Mouse (Mus musculus): ENCODE measurements around the gene Rpa1. TPM values are rescaled to one million over a fixed set of nuclear protein-coding genes. Genes with fewer than 3 reads are reported as not detected.
A peak's percentile ranks its signal among the peaks of the same experiment; 100 is the strongest.

Gene Rpa1
- polyA plus RNA-seq, 1 experiment from 2014 or later: 74.2 TPM

DNA sequence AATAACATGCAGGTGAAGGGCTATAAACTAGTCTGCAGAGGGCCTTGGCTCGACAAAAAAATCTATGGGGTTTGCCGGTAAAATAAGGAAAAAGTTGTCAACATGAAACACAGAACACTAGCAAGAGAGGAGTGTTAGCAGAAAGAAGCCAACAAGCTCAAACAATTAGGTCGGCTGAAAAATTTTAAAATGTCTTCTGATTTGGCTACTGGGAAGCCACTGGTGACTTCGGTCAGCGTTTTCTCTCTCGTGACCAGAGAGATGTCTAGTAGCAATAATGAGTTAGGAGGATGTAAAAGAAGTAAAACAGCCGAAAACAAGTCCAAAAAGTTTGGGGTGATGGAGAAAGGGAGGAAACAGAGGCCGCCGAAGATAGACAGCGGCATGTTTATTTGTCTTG lies 528 bp downstream of the Rpa1 start:
- Histone ChIP-seq H3K36me3 (ENCODE audit: control insufficient read depth, insufficient read depth, low read length) (no peaks in the 10 kb centered on the region), H3K9me3 (replicated peaks; ENCODE audit: control insufficient read depth, low read length) (no peaks in the 10 kb centered on the region), H3K4me3 (ENCODE audit: low read depth, low read length) (peak overlapping the region; percentile 63), H3K27me3 (replicated peaks; ENCODE audit: control insufficient read depth, insufficient read depth, low read length) (no peaks in the 10 kb centered on the region), H3K4me1 (ENCODE audit: control insufficient read depth, insufficient read depth, low read length) (peaks cover 7% of the 10 kb centered on the region), H3K27ac (ENCODE audit: low read depth, low read length) (no peak overlapping the region), H3K9ac (ENCODE audit: low read length) (peak overlapping the region; percentile 80), H3K4me2 (ENCODE audit: low read length) (peak overlapping the region; percentile 88)
- WGBS: under 1% methylated on average over 10 of the region's 10 CpGs
- ATAC-seq (no peak), DNase-seq (ENCODE audit: low spot score) (no peak)

DNA sequence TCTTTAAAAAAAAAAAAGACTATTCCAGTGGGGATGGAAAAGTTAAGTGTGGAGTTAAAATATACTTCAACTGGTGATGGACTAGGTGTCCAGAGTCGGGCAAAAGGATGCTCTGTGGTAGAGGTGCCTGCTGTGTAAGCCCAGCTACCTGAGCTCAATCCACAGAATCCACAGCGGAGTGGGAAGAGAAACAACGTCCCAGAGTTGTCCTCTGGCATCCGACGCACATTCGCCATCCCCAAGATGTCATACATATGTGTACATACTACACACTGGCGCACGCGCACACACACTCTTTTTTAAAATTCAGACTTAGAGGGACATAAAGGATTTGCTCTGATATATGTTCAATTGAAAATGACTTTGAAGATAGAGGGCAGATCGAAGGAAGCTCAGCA lies 937 bp downstream of the Rpa1 start:
- peak overlapping the region; percentile 63 for H3K4me3 ChIP-seq (ENCODE audit: low read depth, low read length)
- no peaks in the 10 kb centered on the region for H3K9me3 ChIP-seq (replicated peaks; ENCODE audit: control insufficient read depth, low read length)
- WGBS: 43% methylated on average over 10 of the region's 10 CpGs
- H3K27ac ChIP-seq (ENCODE audit: low read depth, low read length): no peak overlapping the region
- H3K4me2 ChIP-seq (ENCODE audit: low read length): peak overlapping the region; percentile 88
- H3K4me1 ChIP-seq (ENCODE audit: control insufficient read depth, insufficient read depth, low read length): peaks cover 7% of the 10 kb centered on the region
- peak overlapping the region; percentile 80 for H3K9ac ChIP-seq (ENCODE audit: low read length)
- ATAC-seq: no peak
- H3K27me3 ChIP-seq (replicated peaks; ENCODE audit: control insufficient read depth, insufficient read depth, low read length): no peaks in the 10 kb centered on the region
- DNase-seq (ENCODE audit: low spot score): no peak
- no peaks in the 10 kb centered on the region for H3K36me3 ChIP-seq (ENCODE audit: control insufficient read depth, insufficient read depth, low read length)

DNA sequence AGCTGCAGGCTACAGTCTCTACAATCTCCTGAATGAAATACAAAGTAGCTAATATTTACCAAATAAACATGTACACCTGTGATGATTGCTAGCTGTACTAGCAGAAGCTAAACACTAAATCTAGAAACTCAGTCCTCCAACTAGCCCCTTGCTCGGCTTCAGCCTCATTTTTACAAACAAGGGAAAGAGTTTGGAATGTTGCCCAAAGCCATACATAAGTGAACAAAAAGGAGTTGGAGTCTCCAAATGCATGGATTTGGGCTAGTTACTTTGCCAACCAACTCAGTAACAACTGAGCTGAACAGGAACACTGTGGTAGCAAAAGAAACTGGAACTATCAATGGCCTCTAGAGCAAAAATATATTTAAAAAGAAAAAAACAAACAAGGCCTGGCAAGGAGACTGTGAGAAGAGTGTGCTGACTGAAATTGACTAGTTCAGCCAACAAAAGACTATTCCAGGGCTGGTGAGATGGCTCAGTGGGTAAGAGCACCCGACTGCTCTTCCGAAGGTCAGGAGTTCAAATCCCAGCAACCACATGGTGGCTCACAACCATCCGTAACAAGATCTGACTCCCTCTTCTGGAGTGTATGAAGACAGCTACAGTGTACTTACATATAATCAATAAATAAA lies 1.5 kb downstream of the Rpa1 start:
- 0 out of 2 replicates have a peak overlapping the region, but pooled peaks have one; percentile 7 for H3K4me3 ChIP-seq (ENCODE audit: low read depth, low read length)
- H3K4me2 ChIP-seq (ENCODE audit: low read length): peak overlapping the region; percentile 88
- DNase-seq (ENCODE audit: low spot score) (peak; percentile 54), ATAC-seq (no peak)
- no peaks in the 10 kb centered on the region for H3K27me3 ChIP-seq (replicated peaks; ENCODE audit: control insufficient read depth, insufficient read depth, low read length)
- H3K9ac ChIP-seq (ENCODE audit: low read length): no peak overlapping the region
- no peaks in the 10 kb centered on the region for H3K9me3 ChIP-seq (replicated peaks; ENCODE audit: control insufficient read depth, low read length)
- H3K4me1 ChIP-seq (ENCODE audit: control insufficient read depth, insufficient read depth, low read length): peaks cover 7% of the 10 kb centered on the region
- 41% methylated on average over 3 of the region's 4 CpGs for WGBS
- H3K36me3 ChIP-seq (ENCODE audit: control insufficient read depth, insufficient read depth, low read length): no peaks in the 10 kb centered on the region
- H3K27ac ChIP-seq (ENCODE audit: low read depth, low read length): peak overlapping the region; percentile 1; the same call in 1 of the 2 replicates

DNA sequence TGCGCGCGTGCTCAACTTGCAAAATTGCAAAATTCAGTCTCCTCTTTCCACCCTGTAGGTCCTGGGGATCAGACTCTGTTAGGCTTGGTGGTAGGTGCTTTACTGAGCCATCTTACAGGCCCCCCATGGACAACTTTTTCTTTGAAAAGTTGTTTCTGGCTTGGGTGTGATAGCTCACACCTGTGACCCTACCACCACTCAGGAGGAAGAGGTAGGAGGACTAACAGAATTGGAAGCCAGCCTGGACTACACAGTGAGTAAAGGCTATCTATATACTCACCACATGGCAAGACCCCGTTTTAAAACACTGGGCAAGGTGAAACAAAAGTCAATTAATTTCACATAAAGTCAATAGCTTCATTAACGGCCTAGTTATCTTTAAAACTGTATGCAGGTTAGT lies 3.4 kb downstream of the Rpa1 start:
- WGBS: 96% methylated on average over 5 of the region's 5 CpGs

DNA sequence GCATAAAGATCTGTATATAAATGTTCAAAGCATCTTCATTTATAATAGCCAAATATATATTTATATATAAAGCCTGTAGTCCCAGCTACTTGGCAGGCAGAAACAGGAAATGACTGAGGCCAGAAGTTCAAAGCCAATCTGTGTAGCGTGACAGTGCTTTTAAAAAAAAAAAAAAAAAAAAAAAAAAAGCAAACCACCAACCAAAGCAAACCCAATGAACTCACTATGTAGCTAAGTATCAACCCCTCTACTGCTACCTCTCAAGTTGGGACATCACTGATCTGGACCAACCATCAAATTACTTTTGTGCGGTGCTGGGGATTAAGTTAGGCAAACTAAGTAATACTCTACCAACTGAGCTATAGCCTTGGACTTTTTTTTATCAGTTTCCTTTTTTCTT lies 4.0 kb downstream of the Rpa1 start:
- ATAC-seq (no peak), DNase-seq (ENCODE audit: low spot score) (no peak)
- Histone ChIP-seq H3K9ac (ENCODE audit: low read length) (no peak overlapping the region), H3K36me3 (ENCODE audit: control insufficient read depth, insufficient read depth, low read length) (peaks cover 21% of the 10 kb centered on the region), H3K27me3 (replicated peaks; ENCODE audit: control insufficient read depth, insufficient read depth, low read length) (no peaks in the 10 kb centered on the region), H3K4me1 (ENCODE audit: control insufficient read depth, insufficient read depth, low read length) (peaks cover 7% of the 10 kb centered on the region), H3K27ac (ENCODE audit: low read depth, low read length) (no peak overlapping the region), H3K4me3 (ENCODE audit: low read depth, low read length) (no peak overlapping the region), H3K9me3 (replicated peaks; ENCODE audit: control insufficient read depth, low read length) (no peaks in the 10 kb centered on the region), H3K4me2 (ENCODE audit: low read length) (no peak overlapping the region)
- WGBS: 89% methylated on average over 2 of the region's 2 CpGs

More for the DNA sequence above, 3.4 kb downstream of the Rpa1 start:
- no peaks in the 10 kb centered on the region for H3K9me3 ChIP-seq (replicated peaks; ENCODE audit: control insufficient read depth, low read length)
- no peak overlapping the region for H3K9ac ChIP-seq (ENCODE audit: low read length)
- ATAC-seq (no peak), DNase-seq (ENCODE audit: low spot score) (no peak)
- peaks cover 7% of the 10 kb centered on the region for H3K4me1 ChIP-seq (ENCODE audit: control insufficient read depth, insufficient read depth, low read length)
- H3K27ac ChIP-seq (ENCODE audit: low read depth, low read length): no peak overlapping the region
- no peak overlapping the region for H3K4me2 ChIP-seq (ENCODE audit: low read length)
- no peaks in the 10 kb centered on the region for H3K27me3 ChIP-seq (replicated peaks; ENCODE audit: control insufficient read depth, insufficient read depth, low read length)
- H3K36me3 ChIP-seq (ENCODE audit: control insufficient read depth, insufficient read depth, low read length): peaks cover 17% of the 10 kb centered on the region
- H3K4me3 ChIP-seq (ENCODE audit: low read depth, low read length): no peak overlapping the region

DNA sequence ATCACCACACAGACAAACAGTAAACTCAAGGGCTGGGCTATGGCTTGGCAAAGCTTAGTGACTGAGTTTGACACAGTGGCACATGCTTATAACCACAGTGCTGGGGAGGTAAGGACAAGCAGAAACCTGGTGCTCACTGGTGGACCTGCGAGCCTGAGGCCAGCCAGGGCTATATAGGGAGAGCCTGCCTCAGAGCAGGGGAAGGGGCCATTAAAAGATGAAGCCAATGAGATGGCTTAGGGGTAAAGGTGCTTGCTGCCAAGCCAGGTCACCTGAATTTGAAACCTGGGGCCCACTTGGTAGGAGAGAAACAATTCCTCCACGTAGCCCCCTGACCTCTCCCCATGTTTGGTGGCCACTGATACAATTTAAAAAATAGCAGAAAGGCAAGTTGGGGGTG lies 5.0 kb downstream of the Rpa1 start:
- no peak overlapping the region for H3K4me2 ChIP-seq (ENCODE audit: low read length)
- H3K9me3 ChIP-seq (replicated peaks; ENCODE audit: control insufficient read depth, low read length): no peaks in the 10 kb centered on the region
- no peak for ATAC-seq
- H3K9ac ChIP-seq (ENCODE audit: low read length): no peak overlapping the region
- peaks cover 3% of the 10 kb centered on the region; the same call in 1 of the 2 replicates for H3K4me1 ChIP-seq (ENCODE audit: control insufficient read depth, insufficient read depth, low read length)
- DNase-seq (ENCODE audit: low spot score): no peak
- H3K27ac ChIP-seq (ENCODE audit: low read depth, low read length): no peak overlapping the region
- H3K36me3 ChIP-seq (ENCODE audit: control insufficient read depth, insufficient read depth, low read length): peaks cover 26% of the 10 kb centered on the region
- no peaks in the 10 kb centered on the region for H3K27me3 ChIP-seq (replicated peaks; ENCODE audit: control insufficient read depth, insufficient read depth, low read length)
- 95% methylated on average over 2 of the region's 2 CpGs for WGBS
- H3K4me3 ChIP-seq (ENCODE audit: low read depth, low read length): no peak overlapping the region

DNA sequence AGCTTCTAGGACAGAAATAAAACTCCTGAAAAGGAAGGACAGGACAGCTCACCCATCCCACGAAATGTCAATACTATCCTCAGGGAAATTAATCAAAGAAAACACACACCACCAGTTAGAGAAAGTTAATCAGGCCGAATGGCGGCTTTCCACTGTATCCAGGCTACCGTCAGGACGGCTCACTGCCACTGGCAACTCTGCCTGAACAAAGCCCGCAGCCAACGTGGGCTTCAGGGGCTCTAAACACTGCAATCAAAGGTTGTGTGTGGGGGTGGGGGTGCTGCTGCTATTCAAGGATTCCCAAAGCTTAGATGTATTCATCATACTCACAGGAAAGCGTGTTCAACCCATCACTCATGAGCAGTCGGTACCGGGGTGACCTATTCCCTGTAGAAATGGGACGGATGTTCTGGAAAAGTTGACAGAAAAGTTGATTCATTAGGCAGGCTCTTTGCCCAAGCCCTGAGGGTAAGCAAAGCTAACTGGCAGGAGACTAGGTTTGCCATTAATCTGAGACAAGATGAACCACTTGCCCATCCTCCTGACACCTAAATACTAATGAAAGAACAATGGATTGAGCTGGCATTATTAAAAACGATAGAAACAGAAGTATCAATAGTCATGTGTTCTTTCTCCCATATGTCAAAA lies 7.3 kb downstream of the Rpa1 start:
- no peak overlapping the region for H3K9ac ChIP-seq (ENCODE audit: low read length)
- no peaks in the 10 kb centered on the region for H3K27me3 ChIP-seq (replicated peaks; ENCODE audit: control insufficient read depth, insufficient read depth, low read length)
- WGBS: 64% methylated on average over 12 of the region's 12 CpGs
- H3K9me3 ChIP-seq (replicated peaks; ENCODE audit: control insufficient read depth, low read length): no peaks in the 10 kb centered on the region
- ATAC-seq (no peak), DNase-seq (ENCODE audit: low spot score) (no peak)
- no peak overlapping the region for H3K27ac ChIP-seq (ENCODE audit: low read depth, low read length)
- H3K4me1 ChIP-seq (ENCODE audit: control insufficient read depth, insufficient read depth, low read length): no peaks in the 10 kb centered on the region
- H3K4me3 ChIP-seq (ENCODE audit: low read depth, low read length): no peak overlapping the region
- H3K4me2 ChIP-seq (ENCODE audit: low read length): no peak overlapping the region
- H3K36me3 ChIP-seq (ENCODE audit: control insufficient read depth, insufficient read depth, low read length): peaks cover 38% of the 10 kb centered on the region

DNA sequence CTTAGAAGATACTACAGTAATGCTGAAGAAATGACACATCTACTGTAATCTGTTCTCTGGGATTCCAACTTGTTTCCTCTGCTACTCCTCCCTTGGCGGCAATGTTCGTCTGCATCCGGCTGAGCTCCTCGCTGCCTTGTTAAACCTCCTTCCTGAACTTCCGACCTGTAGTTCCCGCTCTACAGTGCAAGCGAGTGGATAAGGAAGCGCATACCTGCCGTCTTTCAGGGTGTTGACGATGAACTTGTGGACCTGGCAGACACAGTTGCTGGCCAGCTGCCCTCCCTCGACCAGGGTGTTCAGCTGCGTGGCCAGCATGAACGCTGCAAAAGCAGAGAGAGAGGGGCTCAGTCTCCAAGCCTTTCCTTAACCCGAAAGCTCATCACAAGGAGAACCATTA lies 8.0 kb downstream of the Rpa1 start:
- DNase-seq (ENCODE audit: low spot score): no peak
- ATAC-seq: no peak
- H3K36me3 ChIP-seq (ENCODE audit: control insufficient read depth, insufficient read depth, low read length): peaks cover 40% of the 10 kb centered on the region

GRCm38 (mm10) chr11:75337246-75337645 lies 10.9 kb downstream of the Rpa1 start:
- H3K9me3 ChIP-seq (replicated peaks; ENCODE audit: control insufficient read depth, low read length): no peaks in the 10 kb centered on the region
- no peak overlapping the region for H3K9ac ChIP-seq (ENCODE audit: low read length)
- no peak overlapping the region for H3K4me3 ChIP-seq (ENCODE audit: low read depth, low read length)
- H3K27ac ChIP-seq (ENCODE audit: low read depth, low read length): no peak overlapping the region
- H3K4me2 ChIP-seq (ENCODE audit: low read length): no peak overlapping the region
- WGBS: 92% methylated on average over 7 of the region's 7 CpGs
- H3K4me1 ChIP-seq (ENCODE audit: control insufficient read depth, insufficient read depth, low read length): no peaks in the 10 kb centered on the region
- DNase-seq (ENCODE audit: low spot score) (no peak), ATAC-seq (no peak)
- peaks cover 48% of the 10 kb centered on the region for H3K36me3 ChIP-seq (ENCODE audit: control insufficient read depth, insufficient read depth, low read length)
- no peaks in the 10 kb centered on the region for H3K27me3 ChIP-seq (replicated peaks; ENCODE audit: control insufficient read depth, insufficient read depth, low read length)

More for the DNA sequence above, 8.0 kb downstream of the Rpa1 start:
- H3K27me3 ChIP-seq (replicated peaks; ENCODE audit: control insufficient read depth, insufficient read depth, low read length): no peaks in the 10 kb centered on the region
- H3K4me1 ChIP-seq (ENCODE audit: control insufficient read depth, insufficient read depth, low read length): no peaks in the 10 kb centered on the region
- H3K27ac ChIP-seq (ENCODE audit: low read depth, low read length): no peak overlapping the region
- WGBS: 92% methylated on average over 14 of the region's 14 CpGs
- H3K4me2 ChIP-seq (ENCODE audit: low read length): no peak overlapping the region
- no peak overlapping the region for H3K4me3 ChIP-seq (ENCODE audit: low read depth, low read length)
- H3K9me3 ChIP-seq (replicated peaks; ENCODE audit: control insufficient read depth, low read length): no peaks in the 10 kb centered on the region
- no peak overlapping the region for H3K9ac ChIP-seq (ENCODE audit: low read length)
